Mouse (Mus musculus): ENCODE measurements around the gene Glipr1.

GRCm38 (mm10) chr10:111958046-111958421, 44.4 kb downstream of the Glipr1 start:
- TF ChIP-seq CTCF (IDR thresholded peaks at IDR 0.05; ENCODE audit: low read depth, low read length) = no peak
- no peak for TF ChIP-seq POLR2A (IDR thresholded peaks at IDR 0.05; ENCODE audit: borderline replicate concordance, low read depth, low read length)
